Mouse (Mus musculus): Measurements from ENCODE around the gene Ccsap. TPM values are rescaled to one million over a fixed set of nuclear protein-coding genes. Genes with fewer than 3 reads are reported as not detected.

Gene Ccsap
- total and polyA plus RNA-seq, 3 experiments: 5.0 to 6.2 (median 5.4) TPM

GRCm38 (mm10) chr8:123884721-123885565 is 24.9 kb upstream of the Ccsap start:
- no peaks in the 10 kb centered on the region for H3K36me3 ChIP-seq (replicated peaks in 1 of 2; ENCODE audit: control insufficient read depth in 1 of 2, insufficient read depth in 1 of 2, low read length in 1 of 2)
- H3K4me3 ChIP-seq (replicated peaks in 1 of 3; ENCODE audit: low read depth in 2 of 3, low read length in 2 of 3, poor library complexity in 1 of 3): no peak overlapping the region
- in situ Hi-C loops (cut with MboI; ENCODE audit: low pct_ligation_motif_present, low pct_unique_long_range_greater_than_20kb, low sequenced_read_pairs): no loop called here
- no peak overlapping the region for H3K27ac ChIP-seq (ENCODE audit: insufficient read depth, low read depth)
- TF ChIP-seq SIN3A (IDR thresholded peaks at IDR 0.05; ENCODE audit: low read length): no peak
- TF ChIP-seq RCOR1 (conservative IDR thresholded peaks at IDR 0.05; ENCODE audit: low read depth, low read length): no peak
- TF ChIP-seq MAX (IDR thresholded peaks at IDR 0.05; ENCODE audit: low read length): no peak
- no peak for TF ChIP-seq GABPA (IDR thresholded peaks at IDR 0.05; ENCODE audit: insufficient replicate concordance, low read depth, low read length)
- no peak for TF ChIP-seq PAX5 (IDR thresholded peaks at IDR 0.05; ENCODE audit: low read length)
- no peak for TF ChIP-seq NELFE (IDR thresholded peaks at IDR 0.05; ENCODE audit: low read depth, low read length)
- TF ChIP-seq KAT2A (IDR thresholded peaks at IDR 0.05; ENCODE audit: insufficient replicate concordance, low read length): no peak
- no peak overlapping the region for H3K9ac ChIP-seq (ENCODE audit: insufficient read depth, low read depth)
- peaks cover 3 to 18% of the 10 kb centered on the region in 2 experiments; a peak in 3 of 4 replicates for H3K4me1 ChIP-seq (ENCODE audit: control insufficient read depth in 1 of 2, insufficient read depth in 2 of 2)
- no peaks in the 10 kb centered on the region for H3K79me2 ChIP-seq (replicated peaks; ENCODE audit: control insufficient read depth, extremely low read depth, insufficient read depth, poor library complexity, severe bottlenecking)
- no peak for DNase-seq (ENCODE audit: extremely low read depth)
- peaks cover 5% of the 10 kb centered on the region for H3K9me3 ChIP-seq (replicated peaks; ENCODE audit: low read length)
- dilution Hi-C loops (cut with MboI; ENCODE audit: extremely low pct_ligation_motif_present, extremely low pct_unique_long_range_greater_than_20kb, low sequenced_read_pairs): no loop called here
- no peak overlapping the region for H3K4me2 ChIP-seq (ENCODE audit: insufficient read depth, low read depth, poor library complexity, severe bottlenecking)
- H3K27me3 ChIP-seq (replicated peaks): peaks cover 69% of the 10 kb centered on the region

GRCm38 (mm10) chr8:123883094-123883493 is 23.1 kb upstream of the Ccsap start:
- Histone ChIP-seq H3K4me3 (replicated peaks in 1 of 3; ENCODE audit: low read depth in 2 of 3, low read length in 2 of 3, poor library complexity in 1 of 3) (no peak overlapping the region), H3K9ac (ENCODE audit: insufficient read depth, low read depth) (no peak overlapping the region), H3K79me2 (replicated peaks; ENCODE audit: control insufficient read depth, extremely low read depth, insufficient read depth, poor library complexity, severe bottlenecking) (no peaks in the 10 kb centered on the region), H3K9me3 (replicated peaks; ENCODE audit: low read length) (peaks cover 5% of the 10 kb centered on the region), H3K36me3 (replicated peaks in 1 of 2; ENCODE audit: control insufficient read depth in 1 of 2, insufficient read depth in 1 of 2, low read length in 1 of 2) (no peaks in the 10 kb centered on the region), H3K4me1 (ENCODE audit: control insufficient read depth in 1 of 2, insufficient read depth in 2 of 2) (peaks cover 3 to 27% of the 10 kb centered on the region in 2 experiments; a peak in 3 of 4 replicates), H3K27me3 (replicated peaks) (peaks cover 61% of the 10 kb centered on the region), H3K4me2 (ENCODE audit: insufficient read depth, low read depth, poor library complexity, severe bottlenecking) (no peak overlapping the region), H3K27ac (ENCODE audit: insufficient read depth, low read depth) (no peak overlapping the region)
- in situ Hi-C loops (cut with MboI; ENCODE audit: low pct_ligation_motif_present, low pct_unique_long_range_greater_than_20kb, low sequenced_read_pairs) (no loop called here), dilution Hi-C loops (cut with MboI; ENCODE audit: extremely low pct_ligation_motif_present, extremely low pct_unique_long_range_greater_than_20kb, low sequenced_read_pairs) (no loop called here)
- no peak for DNase-seq (ENCODE audit: extremely low read depth)
- no peak for TF ChIP-seq MAZ (IDR thresholded peaks at IDR 0.05; ENCODE audit: low read depth, low read length)
- TF ChIP-seq HCFC1 (IDR thresholded peaks at IDR 0.05; ENCODE audit: low read depth, low read length): no peak
- no peak for TF ChIP-seq ZC3H11A (IDR thresholded peaks at IDR 0.05; ENCODE audit: low read depth, low read length)

GRCm38 (mm10) chr8:123882412-123882811 is 22.4 kb upstream of the Ccsap start:
- dilution Hi-C loops (cut with MboI; ENCODE audit: extremely low pct_ligation_motif_present, extremely low pct_unique_long_range_greater_than_20kb, low sequenced_read_pairs): no loop called here
- H3K9me3 ChIP-seq (replicated peaks; ENCODE audit: low read length): peaks cover 4% of the 10 kb centered on the region
- H3K79me2 ChIP-seq (replicated peaks; ENCODE audit: control insufficient read depth, extremely low read depth, insufficient read depth, poor library complexity, severe bottlenecking): no peaks in the 10 kb centered on the region
- H3K27me3 ChIP-seq (replicated peaks): peaks cover 57% of the 10 kb centered on the region
- no peak for DNase-seq (ENCODE audit: extremely low read depth)
- H3K4me1 ChIP-seq (ENCODE audit: control insufficient read depth in 1 of 2, insufficient read depth in 2 of 2): peaks cover 3 to 27% of the 10 kb centered on the region in 2 experiments; a peak in 3 of 4 replicates
- TF ChIP-seq UBTF (IDR thresholded peaks at IDR 0.05; ENCODE audit: low read depth, low read length) (no peak), MEF2A (IDR thresholded peaks at IDR 0.05; ENCODE audit: borderline replicate concordance, low read depth, low read length) (no peak), ETS1 (conservative IDR thresholded peaks at IDR 0.05; ENCODE audit: low read depth, low read length) (no peak), TCF12 (IDR thresholded peaks at IDR 0.05; ENCODE audit: low read depth, low read length) (no peak)
- H3K9ac ChIP-seq (ENCODE audit: insufficient read depth, low read depth): no peak overlapping the region
- H3K36me3 ChIP-seq (replicated peaks in 1 of 2; ENCODE audit: control insufficient read depth in 1 of 2, insufficient read depth in 1 of 2, low read length in 1 of 2): no peaks in the 10 kb centered on the region
- no peak overlapping the region for H3K4me2 ChIP-seq (ENCODE audit: insufficient read depth, low read depth, poor library complexity, severe bottlenecking)
- no peak overlapping the region for H3K27ac ChIP-seq (ENCODE audit: insufficient read depth, low read depth)
- H3K4me3 ChIP-seq (replicated peaks in 1 of 3; ENCODE audit: low read depth in 2 of 3, low read length in 2 of 3, poor library complexity in 1 of 3): no peak overlapping the region
- in situ Hi-C loops (cut with MboI; ENCODE audit: low pct_ligation_motif_present, low pct_unique_long_range_greater_than_20kb, low sequenced_read_pairs): no loop called here
